Mouse (Mus musculus) right cerebral cortex, adult 18-20 months (tissue): ENCODE measurements at regions not wholly inside any gene's neighbourhood (a gene's known extent, or its start where the extent isn't known, plus 50 kb on each side); places are given as distances from the start of the nearest gene placed in this dataset.
A peak's percentile ranks its signal among the peaks of the same experiment; 100 is the strongest.

Experiments used
- DNase-seq: peaks from one replicate; pipeline ENCODE4 v3.0.0; 2022; ENCODE audit warnings: mixed read lengths

DNA sequence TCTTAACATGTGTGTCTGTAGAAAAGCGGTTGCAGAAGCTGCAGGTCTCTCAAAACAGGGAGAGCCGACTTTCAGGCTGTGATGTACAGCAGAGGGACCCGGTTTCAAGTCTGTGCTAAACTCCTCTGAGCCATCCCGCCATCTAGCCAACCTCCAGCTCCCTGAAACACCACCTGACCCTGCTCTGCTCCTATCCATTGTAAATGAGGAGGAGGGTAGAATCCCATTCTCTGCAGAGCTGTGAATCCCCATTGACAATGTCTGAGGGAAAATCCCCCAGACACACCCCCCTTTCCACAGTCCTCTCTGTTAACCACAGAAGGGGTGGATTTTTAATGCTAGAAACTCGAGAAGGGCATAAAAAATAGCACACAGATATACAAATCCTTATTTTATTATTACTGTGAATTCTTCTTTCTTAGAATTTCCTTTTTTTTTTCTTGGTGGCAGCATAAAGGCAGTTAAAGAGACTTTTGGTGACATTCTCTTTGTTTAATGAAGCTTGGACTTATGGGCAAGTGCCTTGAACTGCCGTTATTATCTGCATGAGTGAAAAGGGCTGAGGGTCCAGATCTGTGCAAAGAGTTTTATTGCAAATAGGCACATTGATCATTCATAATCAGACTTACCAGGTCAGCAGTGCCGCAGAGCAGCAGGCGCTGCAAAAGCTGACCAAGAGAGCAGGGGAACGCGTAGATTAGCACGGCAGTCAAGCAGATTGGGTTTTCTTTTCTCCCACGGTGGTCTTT, 111.3 kb upstream of the Paqr3 start:
- DNase-seq: no peak

- DNase-seq: no peak
Observed at GRCm38 (mm10) chr5:97218712-97219111, 107.3 kb upstream of the Paqr3 start.

GRCm38 (mm10) chr5:97205606-97206005, 94.2 kb upstream of the Paqr3 start:
- no peak for DNase-seq

- DNase-seq: no peak
Observed at GRCm38 (mm10) chr5:97204337-97204736, 92.9 kb upstream of the Paqr3 start.

DNA sequence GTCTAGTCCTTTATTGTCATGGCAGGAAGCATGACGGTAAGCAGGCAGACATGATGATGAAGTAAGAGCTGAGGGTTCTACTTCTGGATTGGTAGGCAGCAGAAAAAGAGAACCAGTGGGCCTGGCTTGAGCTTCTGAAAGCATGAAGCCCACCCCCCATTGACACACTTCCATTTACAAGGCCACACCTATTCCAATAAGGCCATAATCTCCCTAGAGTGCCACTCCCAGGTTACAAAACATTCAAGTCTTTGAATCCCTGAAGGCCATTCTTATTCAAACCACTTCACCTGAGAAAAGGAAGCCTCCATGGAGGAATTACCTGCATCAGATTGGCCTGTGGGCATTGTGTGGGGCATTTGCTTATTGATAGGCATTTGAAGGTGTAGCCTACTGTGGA, 92.2 kb upstream of the Paqr3 start:
- DNase-seq: no peak

GRCm38 (mm10) chr5:97202557-97202956, 91.2 kb upstream of the Paqr3 start:
- DNase-seq: no peak

- DNase-seq: no peak
Observed at GRCm38 (mm10) chr5:97200655-97201054, 89.3 kb upstream of the Paqr3 start.

DNA sequence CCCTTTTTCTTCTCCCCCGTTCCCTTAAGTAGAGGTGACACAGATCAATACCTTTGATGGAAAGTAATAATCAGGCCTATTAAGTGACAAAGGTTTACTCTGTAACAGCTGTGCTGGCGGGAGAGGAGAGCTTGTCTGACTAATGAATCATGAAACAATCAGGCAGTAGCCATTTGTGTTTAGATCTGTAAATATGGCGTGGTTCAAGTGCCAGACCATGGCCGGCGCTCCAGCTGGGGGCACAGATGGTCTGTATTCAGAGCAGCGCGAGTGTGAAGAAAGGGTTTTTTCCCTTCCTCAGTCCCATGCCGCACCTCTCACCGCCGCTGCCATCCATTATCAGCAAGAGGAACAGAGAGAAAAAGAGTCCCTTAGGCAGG, 83.9 kb upstream of the Paqr3 start:
- no peak for DNase-seq

DNA sequence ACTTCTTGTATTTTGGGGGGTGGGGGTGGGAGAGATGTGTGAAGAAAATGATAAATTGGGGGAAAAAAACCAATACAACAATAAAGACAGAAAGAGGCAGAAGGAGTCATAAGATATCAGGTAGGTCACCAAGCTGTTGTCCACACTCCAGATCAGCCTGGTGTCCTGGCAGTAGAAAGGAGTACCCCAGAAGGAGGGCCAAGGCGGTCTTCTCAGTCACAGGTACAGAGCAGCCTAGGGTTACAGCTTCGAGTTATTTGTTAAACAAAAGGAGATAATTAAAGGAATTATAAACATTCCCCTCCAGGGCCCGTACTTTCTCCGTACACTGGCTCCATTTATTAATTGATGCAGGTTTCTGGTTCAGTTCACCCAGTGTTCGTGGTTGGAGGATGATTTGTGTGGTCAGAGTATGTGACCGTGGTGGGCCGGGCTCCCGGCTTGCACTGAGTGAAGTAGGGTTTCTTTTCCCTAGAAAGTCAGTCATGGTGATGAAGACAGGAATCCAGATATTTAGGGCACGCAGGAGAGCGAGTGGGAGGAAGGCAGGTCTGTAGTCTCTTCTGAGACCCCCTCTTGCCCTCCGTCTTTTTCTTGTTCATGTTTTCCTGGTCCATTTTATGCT, 83.4 kb upstream of the Paqr3 start:
- no peak for DNase-seq

DNA sequence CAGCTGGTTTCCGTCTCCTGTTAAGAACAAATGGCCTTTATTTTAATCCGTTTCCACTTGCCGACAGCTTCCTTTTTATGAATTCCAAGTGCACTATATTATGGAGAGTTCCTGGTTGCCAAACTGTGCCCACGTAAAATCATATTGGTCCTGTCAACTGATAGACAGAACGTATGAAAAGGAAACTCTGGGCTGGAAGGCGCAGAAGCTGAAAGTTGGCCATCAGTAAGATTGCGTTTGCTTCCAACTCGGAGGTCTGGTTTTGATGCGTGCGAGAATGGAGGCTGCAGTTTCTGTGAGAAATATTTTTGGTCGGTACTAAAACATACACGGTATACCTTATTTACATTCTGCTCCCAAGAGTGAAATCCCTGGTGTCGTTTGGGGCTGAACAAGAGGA, 81.3 kb upstream of the Paqr3 start:
- DNase-seq: no peak

DNA sequence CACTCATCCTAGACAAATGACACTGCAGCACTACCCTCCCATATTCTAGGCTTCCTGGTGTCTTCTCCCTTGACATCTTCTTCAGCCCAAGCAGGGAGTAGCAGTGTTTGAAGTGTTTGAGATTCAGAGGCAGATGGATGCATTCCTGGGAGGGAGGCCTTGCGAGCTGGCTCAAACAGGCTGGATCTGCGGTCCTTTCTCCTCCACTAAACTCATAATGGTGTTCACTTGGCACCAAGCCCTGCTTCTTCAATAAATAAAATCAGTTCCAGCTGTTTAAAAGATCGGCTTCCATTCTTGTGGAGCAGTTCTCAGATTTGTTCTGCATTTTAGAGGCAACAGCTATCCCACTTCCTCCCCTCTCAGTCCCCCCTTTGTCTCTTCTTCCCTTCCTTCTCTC, 79.3 kb upstream of the Paqr3 start:
- no peak for DNase-seq

- DNase-seq: no peak
Observed at GRCm38 (mm10) chr5:97184512-97184911, 73.1 kb upstream of the Paqr3 start.

GRCm38 (mm10) chr5:97181249-97181648, 69.9 kb upstream of the Paqr3 start:
- DNase-seq: no peak

- DNase-seq: peak; percentile 5
Observed at GRCm38 (mm10) chr5:97174446-97174845, 63.0 kb upstream of the Paqr3 start.

- no peak for DNase-seq
Observed at GRCm38 (mm10) chr5:97167401-97168249, 56.2 kb upstream of the Paqr3 start.

- DNase-seq: no peak
Observed at GRCm38 (mm10) chr5:97166128-97166883, 54.9 kb upstream of the Paqr3 start.
